Mouse (Mus musculus) embryonic fibroblast, embryonic 13.5 days (primary cell): ENCODE measurements around the gene Tec.

Experiments used
- CTCF ChIP-seq: IDR thresholded peaks from 2 replicates; pipeline ENCODE4 v1.5.1; 2011; ENCODE audit warnings: mild to moderate bottlenecking, control low read depth, low read length, moderate library complexity, borderline replicate concordance; ENCODE audit not compliant: insufficient read depth
- POLR2A ChIP-seq: IDR thresholded peaks from 2 replicates; pipeline ENCODE4 v1.6.1; 2011; ENCODE audit warnings: low read depth, mild to moderate bottlenecking, control low read depth, low read length, moderate library complexity

DNA sequence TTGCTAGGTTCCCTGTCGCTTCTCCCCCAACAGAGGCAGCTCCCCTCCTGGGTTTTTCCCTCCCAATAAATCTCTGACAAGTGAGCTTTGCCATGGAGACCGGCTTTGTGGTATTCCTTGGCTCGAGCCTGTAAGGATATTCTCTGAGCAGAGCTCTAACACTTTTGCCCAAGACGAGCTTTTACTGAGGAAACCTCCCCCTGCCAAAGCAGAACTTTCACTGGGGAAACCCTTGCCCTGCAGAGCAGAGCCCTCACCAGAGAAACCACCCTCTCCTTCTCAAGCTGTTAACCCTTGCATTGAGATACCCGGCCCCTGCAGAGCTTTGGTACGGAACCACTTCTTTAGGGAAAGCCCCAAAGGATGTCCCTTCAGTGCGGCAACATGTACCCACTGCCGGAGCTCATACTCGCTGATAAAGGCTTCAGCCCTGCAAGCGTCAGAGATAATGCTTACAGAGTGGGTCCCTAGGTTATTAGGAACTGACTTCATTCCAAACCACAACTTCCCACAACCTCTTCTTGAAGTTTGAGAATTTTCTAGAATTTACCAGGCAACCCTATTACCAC lies 50.7 kb downstream of the Tec start:
- TF ChIP-seq POLR2A, result no peak
- TF ChIP-seq CTCF, result no peak
